In the genomic region with DNA sequence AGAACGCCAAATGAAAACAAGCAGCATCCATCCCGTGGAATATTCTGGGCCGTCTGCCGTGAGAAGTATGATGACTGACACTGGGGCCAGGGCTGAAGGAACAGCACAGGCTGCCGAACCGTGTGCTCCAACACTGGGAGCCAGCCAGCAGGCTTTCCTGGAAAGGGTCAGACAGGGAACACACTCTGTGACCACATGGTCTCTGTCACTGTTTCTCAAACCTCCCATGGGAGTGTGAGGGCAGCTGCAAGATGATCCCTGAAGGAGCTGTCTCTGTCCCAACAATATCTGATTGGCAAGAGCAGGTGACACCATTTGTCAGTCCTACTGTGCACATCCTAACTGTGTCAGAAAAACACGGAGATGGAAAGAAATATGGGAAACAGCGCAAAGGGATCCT, we compare ENCODE assay signal across 11 mouse cellular contexts. TPM values are rescaled to one million over a fixed set of nuclear protein-coding genes. Genes with fewer than 3 reads are reported as not detected.
DNase-seq lines count a peak whose midpoint lies in the region; ATAC-seq lines count a peak whose summit lies in the region.
"Had no signal": no experiment of that assay in that cellular context is flagged by ENCODE, and none has a peak within 500 bp of the region (broad histone marks: within the 10 kb centered on the region; RNA-seq: fewer than 3 reads in every experiment).

No protein-coding gene starts in this region.

- H3K4me1 ChIP-seq in limb, embryonic 13.5 days = no peaks in the 10 kb centered on the region
- H3K4me1 ChIP-seq in limb, embryonic 10.5 days = peaks cover 10% of the 10 kb centered on the region

- DNase-seq in adrenal gland, postnatal 25 days = peak; percentile 40
- no peak for DNase-seq in adrenal gland, postnatal 10 days
- no peak for DNase-seq in limb, embryonic 10.5 days (ENCODE audit: low spot score)
- DNase-seq in gastrocnemius, adult 8-10 months (ENCODE audit: low spot score in 2 of 2) = peak; percentile 60 to 66
- DNase-seq in kidney, postnatal 36 days = peak; percentile 77
- no peak for DNase-seq in layer of hippocampus, adult 11-12 months (ENCODE audit: low spot score)
- no peak for DNase-seq in retina, embryonic 14.5 days (ENCODE audit: low spot score)
- DNase-seq: lung, postnatal 36 days; thymus, postnatal 36 days had no signal

- no peaks in the 10 kb centered on the region for H3K9me3 ChIP-seq in limb, embryonic 13.5 days
- H3K9me3 ChIP-seq in limb, embryonic 10.5 days (replicated peaks) = no peaks in the 10 kb centered on the region

- WGBS in limb, embryonic 13.5 days = 79% methylated on average over 8 of the region's 8 CpGs
- WGBS in limb, embryonic 10.5 days = 82% methylated on average over 8 of the region's 8 CpGs

- H3K27ac ChIP-seq in limb, embryonic 13.5 days = no peak overlapping the region
- H3K27ac ChIP-seq in limb, embryonic 10.5 days = no peak overlapping the region
- H3K27ac ChIP-seq: kidney, postnatal 0 days had no signal

- H3K27me3 ChIP-seq in limb, embryonic 13.5 days = no peaks in the 10 kb centered on the region
- H3K27me3 ChIP-seq in limb, embryonic 10.5 days (ENCODE audit: low read depth, poor library complexity, severe bottlenecking) = peaks cover 9% of the 10 kb centered on the region

- peak; percentile 43; the same call in 1 of the 2 replicates for ATAC-seq in limb, embryonic 13.5 days (ENCODE audit: low FRiP score, low read depth)

- H3K4me3 ChIP-seq in limb, embryonic 13.5 days = no peak overlapping the region
- no peak overlapping the region for H3K4me3 ChIP-seq in limb, embryonic 10.5 days

- H3K9ac ChIP-seq in limb, embryonic 13.5 days = no peak overlapping the region

- H3K36me3 ChIP-seq in limb, embryonic 13.5 days = no peaks in the 10 kb centered on the region
- no peaks in the 10 kb centered on the region for H3K36me3 ChIP-seq in limb, embryonic 10.5 days

- H3K4me2 ChIP-seq in limb, embryonic 13.5 days (replicated peaks) = no peak overlapping the region

RNA-seq across cellular contexts. Expression of a gene that starts 16.8 kb away (rescaled TPM):
- total RNA-seq in adrenal gland, postnatal 25 days (2021) = 8.6 and 14.8 TPM in 2 replicates
- total RNA-seq in adrenal gland, postnatal 10 days (2021) = 1 to 10 TPM; 9.1 to 9.5 TPM
- polyA plus RNA-seq in limb, embryonic 13.5 days (2015; fragmentation: Nextera tagmentation; extraction: Ambion mirVana) = 1.4 and 1.6 TPM in 2 replicates
- polyA plus RNA-seq in limb, embryonic 10.5 days (2016; fragmentation: Nextera tagmentation; extraction: Ambion mirVana) = 0.09 and 0.25 TPM in 2 replicates
- total RNA-seq in gastrocnemius, adult 8-10 months (2022) = 1 to 10 TPM; 2.9 to 5.0 (median 3.6) TPM

RNA-seq across cellular contexts. Expression of a gene that starts 39.6 kb away (rescaled TPM):
- 183 and 235 TPM in 2 replicates for total RNA-seq in adrenal gland, postnatal 25 days (2021)
- total RNA-seq in adrenal gland, postnatal 10 days (2021) = 100 to 1,000 TPM; 158 to 160 TPM
- 146 and 148 TPM in 2 replicates for polyA plus RNA-seq in limb, embryonic 13.5 days (2015; fragmentation: Nextera tagmentation; extraction: Ambion mirVana)
- 215 and 255 TPM in 2 replicates for polyA plus RNA-seq in limb, embryonic 10.5 days (2016; fragmentation: Nextera tagmentation; extraction: Ambion mirVana)
- total RNA-seq in gastrocnemius, adult 8-10 months (2022) = 10 to 100 TPM; 57.5 to 66.9 (median 60.3) TPM

Comparison
In these comparisons a context has a peak if more than half of its experiments do, and no peak if none do; other contexts are left out.
1. DNase-seq: peak in adrenal gland, postnatal 25 days (single experiment), gastrocnemius, adult 8-10 months (2 of 2) and kidney, postnatal 36 days (2 of 2); none in adrenal gland, postnatal 10 days (single experiment), limb, embryonic 10.5 days (single experiment), layer of hippocampus, adult 11-12 months (single experiment) and retina, embryonic 14.5 days (single experiment).